Mouse (Mus musculus): ENCODE results near the gene Tmem220.
A peak's percentile ranks its signal among the peaks of the same experiment; 100 is the strongest.

Tmem220 gene

GRCm38 (mm10) chr11:67061311-67061710 is 36.4 kb downstream of the Tmem220 start:
- no peak for DNase-seq (ENCODE audit: low read depth, low spot score)

GRCm38 (mm10) chr11:67062726-67063125 is 37.8 kb downstream of the Tmem220 start:
- no peak for DNase-seq (ENCODE audit: low read depth, low spot score)

GRCm38 (mm10) chr11:67067741-67068140 is 42.8 kb downstream of the Tmem220 start:
- DNase-seq (ENCODE audit: low read depth, low spot score), result no peak

GRCm38 (mm10) chr11:67072615-67073130 is 47.7 kb downstream of the Tmem220 start:
- no peak for DNase-seq (ENCODE audit: low read depth, low spot score)

GRCm38 (mm10) chr11:67075036-67075435 is 50.1 kb downstream of the Tmem220 start:
- DNase-seq (ENCODE audit: low read depth, low spot score), result no peak

- no peak for DNase-seq (ENCODE audit: low read depth, low spot score)
These were observed 51.8 kb downstream of the Tmem220 start for GRCm38 (mm10) chr11:67076781-67077180.

GRCm38 (mm10) chr11:67077435-67077834 is 52.5 kb downstream of the Tmem220 start:
- no peak for DNase-seq (ENCODE audit: low read depth, low spot score)

- DNase-seq (ENCODE audit: low read depth, low spot score), result no peak
These were observed 53.0 kb downstream of the Tmem220 start, which contains the start of gene Myh3 for GRCm38 (mm10) chr11:67078000-67078399. Gene Myh3 (plus strand): TSS chr11:67078300.

- DNase-seq (ENCODE audit: low read depth, low spot score), result no peak
These were observed 53.9 kb downstream of the Tmem220 start for GRCm38 (mm10) chr11:67078888-67079287.

GRCm38 (mm10) chr11:67079740-67080139 is 54.8 kb downstream of the Tmem220 start:
- no peak for DNase-seq (ENCODE audit: low read depth, low spot score)

GRCm38 (mm10) chr11:67080168-67080567 is 55.2 kb downstream of the Tmem220 start:
- peak; percentile 48 for DNase-seq (ENCODE audit: low read depth, low spot score)

- DNase-seq (ENCODE audit: low read depth, low spot score), result no peak
These were observed 56.2 kb downstream of the Tmem220 start for GRCm38 (mm10) chr11:67081125-67081649.

GRCm38 (mm10) chr11:67082188-67082587 is 57.2 kb downstream of the Tmem220 start:
- DNase-seq (ENCODE audit: low read depth, low spot score), result no peak

- DNase-seq (ENCODE audit: low read depth, low spot score), result peak; percentile 23
These were observed 57.8 kb downstream of the Tmem220 start for GRCm38 (mm10) chr11:67082793-67083192.

GRCm38 (mm10) chr11:67083239-67083638 is 58.3 kb downstream of the Tmem220 start:
- no peak for DNase-seq (ENCODE audit: low read depth, low spot score)

- no peak for DNase-seq (ENCODE audit: low read depth, low spot score)
These were observed 58.9 kb downstream of the Tmem220 start for GRCm38 (mm10) chr11:67083712-67084340.

All from CD4-positive helper T cell, adult 2 months (primary cell).